Mouse (Mus musculus) lung, postnatal 14 days (tissue): Measurements from ENCODE around the gene Mettl6.

Source experiments
- DNase-seq: peaks from one replicate; pipeline ENCODE4 v3.0.0; 2021

Gene Mettl6

DNA sequence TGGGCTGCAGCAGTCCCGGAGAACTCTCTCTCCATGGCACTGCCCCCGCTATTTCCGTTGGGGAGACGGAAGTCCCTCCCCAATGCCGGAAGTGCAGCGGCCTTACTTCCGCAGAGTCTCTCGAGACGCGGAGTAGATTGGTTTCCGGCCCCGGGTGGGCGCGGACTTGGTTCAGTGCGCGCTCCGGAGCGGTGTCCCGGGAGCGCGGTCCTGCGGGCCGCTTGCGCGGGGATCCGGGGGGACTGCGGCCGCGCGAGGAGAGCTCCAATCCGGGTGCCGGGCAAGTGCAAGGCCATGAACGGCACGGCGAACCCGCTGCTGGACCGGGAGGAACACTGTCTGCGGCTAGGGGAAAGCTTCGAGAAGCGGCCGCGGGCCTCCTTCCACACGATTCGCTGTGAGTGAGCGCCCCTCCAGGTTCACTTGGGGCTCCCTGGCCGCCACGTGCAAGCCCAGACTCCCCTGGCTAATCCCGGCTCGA is at the start of gene Mettl6:
Gene Mettl6, minus strand, starts transcription at position 66 of the 481 bp plus-strand sequence.
- peak; percentile 92 for DNase-seq

DNA sequence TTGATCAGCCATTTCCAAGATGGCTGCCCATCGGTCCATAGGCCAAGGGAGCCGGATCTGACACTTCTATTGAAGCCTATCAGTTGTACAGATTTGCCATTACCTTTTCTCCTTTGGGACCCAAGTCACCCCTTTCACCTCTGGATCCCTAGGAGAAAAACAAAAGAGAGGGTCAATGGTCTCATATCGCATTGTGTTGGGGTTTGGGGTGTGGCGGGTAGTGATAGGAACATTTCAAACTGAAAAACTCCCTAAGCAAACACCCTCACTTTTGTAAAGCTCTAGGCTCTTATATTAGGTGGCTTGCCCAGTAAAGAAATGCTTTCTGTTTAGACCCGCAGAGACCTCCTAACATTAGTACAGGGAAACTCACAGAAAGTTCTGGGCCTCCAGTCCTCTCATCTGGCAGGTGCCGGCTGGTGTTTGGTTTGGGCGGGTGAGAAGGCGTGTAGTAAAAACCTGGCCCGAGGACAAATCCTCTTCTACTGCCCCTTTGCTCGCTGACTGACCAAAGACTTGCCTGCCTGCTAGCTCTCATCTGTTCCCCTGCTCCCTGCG is 49.1 kb upstream of the Mettl6 start:
- DNase-seq: no peak

DNA sequence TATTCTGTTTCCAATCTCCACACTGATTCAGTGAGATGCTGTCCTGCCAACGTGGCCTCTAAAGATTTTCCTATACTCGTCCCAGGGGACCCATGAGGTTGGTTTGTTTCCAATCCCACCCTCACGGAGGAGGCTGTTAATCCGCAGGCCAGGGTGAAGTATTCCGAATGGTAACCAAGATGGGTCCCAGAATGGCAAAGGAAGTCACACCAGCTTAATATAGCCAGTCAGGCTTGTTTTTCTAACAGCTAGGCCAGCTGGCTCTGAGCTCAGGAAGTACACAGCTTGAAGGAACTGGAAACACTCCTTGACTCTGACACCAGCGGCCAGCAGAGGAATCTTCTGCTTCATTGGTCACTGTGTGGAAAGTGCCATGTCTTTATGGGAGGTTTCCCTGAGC is 42.5 kb upstream of the Mettl6 start:
- peak; percentile 34 for DNase-seq

DNA sequence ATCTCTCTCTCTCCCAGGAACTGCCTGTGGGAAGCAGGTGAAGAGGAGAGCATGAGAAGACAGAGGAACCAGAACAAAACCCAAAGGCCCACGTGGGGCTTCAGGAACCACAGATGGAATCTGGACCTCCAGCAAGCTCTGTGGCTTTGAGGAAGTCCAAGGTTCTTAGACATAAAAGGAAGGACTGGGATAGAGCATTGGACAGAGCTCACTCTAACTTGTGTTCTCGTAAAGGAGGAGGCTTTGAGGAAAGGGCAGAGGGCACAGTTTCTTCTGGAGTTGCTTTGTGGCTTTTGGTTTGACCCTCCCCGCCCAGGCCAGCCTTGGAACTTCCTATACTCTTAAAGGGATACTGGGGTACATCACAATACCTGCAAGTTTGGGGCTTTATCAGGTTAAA is 37.8 kb upstream of the Mettl6 start:
- DNase-seq: no peak

DNA sequence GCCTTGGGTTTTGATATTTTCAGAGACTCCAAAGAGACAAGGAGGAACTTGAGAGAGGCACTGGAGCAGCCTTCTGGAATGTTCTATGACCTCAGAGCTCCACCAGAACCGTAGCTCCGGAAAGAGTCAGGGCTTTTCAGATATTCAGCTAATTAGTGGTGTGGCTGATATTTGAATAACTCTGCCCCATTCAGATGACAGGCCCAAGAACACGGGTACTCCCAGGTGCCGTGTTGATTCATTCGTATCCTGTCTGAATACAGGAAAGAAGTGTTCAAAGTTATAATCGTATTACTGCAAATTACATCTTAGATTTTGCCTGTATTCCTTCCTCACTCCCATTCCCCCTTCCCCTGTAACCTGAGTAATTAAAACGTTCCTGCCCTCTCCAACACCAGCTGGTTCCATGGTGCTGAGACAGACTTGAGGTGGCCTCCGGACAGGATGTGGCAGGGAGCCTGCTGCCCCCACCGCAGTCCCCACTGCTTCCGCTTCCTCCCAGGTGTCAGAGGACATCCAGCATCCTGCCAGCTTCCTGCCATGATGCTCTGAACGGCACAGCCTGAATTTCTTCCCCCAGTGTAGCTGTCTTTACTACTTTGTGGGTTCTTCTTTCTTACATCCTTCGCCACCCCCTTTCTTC is 36.8 kb upstream of the Mettl6 start:
- DNase-seq: peak; percentile 46

DNA sequence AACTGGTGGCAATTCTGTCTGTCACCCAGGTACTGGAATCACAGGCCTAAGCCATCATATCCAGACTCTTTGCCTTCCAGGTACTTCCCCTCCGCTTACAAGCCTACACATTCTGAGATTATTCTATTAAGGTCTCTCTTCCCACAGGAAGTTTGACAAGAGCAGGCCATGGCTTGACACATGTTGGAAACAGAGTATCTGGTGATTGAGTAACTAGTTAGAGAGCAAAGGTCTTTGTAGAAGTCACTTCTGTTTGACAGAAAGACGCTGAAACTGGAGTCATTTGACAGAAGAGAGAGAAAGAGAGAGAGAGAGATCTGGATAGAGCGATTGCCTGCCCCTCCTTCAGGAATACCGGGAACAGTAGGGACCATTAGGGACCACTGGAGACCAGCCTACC is 36.0 kb upstream of the Mettl6 start:
- DNase-seq: no peak

DNA sequence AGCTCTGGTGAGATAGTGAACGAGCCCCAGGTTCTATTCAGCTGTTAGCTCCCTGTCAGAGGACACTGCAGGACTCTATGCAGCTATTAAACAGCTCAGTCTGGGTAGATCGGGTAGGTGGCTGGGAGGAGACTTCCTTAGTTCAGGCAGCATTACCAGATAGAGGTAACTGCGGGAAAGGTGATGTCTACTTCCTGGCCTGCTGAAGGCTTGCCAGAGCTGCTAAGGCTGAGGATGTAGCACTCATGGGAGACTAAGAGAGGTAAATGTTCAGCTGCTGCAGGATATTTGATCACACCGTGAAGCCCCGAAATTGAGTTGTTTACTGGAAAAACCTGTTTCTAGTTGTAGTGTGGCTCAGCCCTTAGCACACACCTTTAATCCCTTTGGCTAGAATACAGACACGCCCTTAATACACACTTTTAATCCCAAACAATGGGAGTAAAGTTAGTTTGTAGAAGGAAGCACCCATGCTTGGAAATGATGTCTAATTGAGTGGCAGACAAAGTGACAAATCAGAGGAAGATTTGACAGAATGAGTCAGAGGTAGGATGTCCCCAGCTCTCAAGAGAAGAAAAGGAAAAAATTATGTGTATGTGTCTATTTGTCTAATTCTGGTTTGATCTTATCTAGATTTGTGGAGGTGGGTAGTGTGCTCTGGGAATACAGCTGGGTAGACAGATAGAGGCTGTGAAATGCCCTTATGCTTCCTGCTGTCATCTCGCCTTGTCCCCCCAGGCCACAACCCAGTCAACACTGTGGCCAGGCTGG is 30.4 kb upstream of the Mettl6 start:
- no peak for DNase-seq

DNA sequence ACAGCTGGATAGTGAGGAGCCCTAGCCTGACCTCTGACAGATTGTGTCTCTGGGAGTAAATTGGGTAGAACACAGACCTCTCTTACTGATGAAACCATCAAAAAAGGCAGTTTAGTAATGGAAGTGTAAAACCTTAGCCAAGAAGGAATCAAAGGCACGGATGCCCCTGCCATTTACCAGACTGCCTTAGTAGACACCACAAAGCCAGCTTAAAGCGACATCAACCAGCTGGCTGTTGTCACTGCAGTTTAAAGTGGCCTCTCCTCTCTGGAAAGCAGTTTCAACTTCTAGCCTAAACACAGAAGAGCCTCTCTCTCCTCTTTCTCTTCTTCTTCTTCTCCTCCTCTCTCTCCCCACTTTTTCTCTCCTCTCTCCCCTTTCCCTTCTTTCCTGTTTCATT is 26.5 kb upstream of the Mettl6 start:
- DNase-seq: no peak

DNA sequence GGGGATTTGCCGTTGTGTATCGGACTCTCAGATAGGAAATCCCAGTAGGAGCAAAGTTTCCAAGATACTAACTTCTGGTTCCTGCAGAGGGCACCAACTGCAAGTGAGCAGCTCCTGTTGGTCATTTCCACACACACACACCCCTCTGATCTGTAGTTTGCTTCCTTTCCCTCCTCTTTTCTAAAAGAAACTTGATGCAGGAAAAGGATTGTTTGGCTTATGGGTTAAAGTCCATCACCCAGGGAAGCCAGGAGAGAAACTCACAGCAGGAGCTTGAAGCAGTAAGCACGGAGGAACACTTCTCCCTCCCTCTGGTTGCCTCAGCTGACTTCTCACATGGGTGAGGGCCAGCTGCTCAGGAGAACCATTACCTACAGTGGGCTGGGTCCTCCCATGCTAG is 24.3 kb upstream of the Mettl6 start:
- peak; percentile 31 for DNase-seq

DNA sequence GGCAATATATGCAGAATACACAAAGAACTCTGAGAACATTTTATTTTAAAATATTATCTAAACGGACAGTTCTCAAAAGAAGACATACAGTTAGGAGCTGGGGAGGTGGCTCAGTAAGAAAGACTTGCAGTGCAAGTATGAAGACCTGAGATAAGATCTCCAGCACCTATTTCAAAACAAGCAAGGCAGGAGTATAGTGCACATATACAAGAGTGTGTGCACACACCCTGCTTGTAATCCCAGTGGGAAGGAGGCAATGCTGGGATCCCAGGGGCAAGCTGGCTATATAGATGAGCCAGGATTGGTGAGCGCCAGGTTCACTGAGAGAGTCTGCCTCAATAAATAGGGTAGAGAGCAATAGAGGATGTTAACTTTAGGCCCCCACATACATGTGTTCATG is 21.1 kb upstream of the Mettl6 start:
- no peak for DNase-seq

DNA sequence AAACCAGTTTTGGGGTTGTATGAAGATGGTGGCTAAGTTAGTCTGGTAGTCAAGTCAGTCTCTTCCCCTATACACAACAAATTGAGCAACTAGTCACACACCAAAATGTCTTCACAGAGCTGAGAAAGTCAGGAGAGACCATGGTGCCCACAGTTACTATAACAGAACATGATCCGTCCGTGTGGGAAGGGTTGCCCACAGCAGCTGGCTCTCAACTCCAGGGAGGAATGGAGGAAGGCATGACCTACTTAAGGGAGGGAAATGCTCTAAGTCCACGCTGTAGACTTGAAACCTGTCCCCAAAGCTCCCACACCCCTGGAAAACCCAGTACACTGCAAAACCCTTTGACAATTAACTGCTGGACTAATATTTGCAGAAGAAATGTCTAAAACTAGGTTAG is 15.5 kb upstream of the Mettl6 start:
- DNase-seq: no peak

DNA sequence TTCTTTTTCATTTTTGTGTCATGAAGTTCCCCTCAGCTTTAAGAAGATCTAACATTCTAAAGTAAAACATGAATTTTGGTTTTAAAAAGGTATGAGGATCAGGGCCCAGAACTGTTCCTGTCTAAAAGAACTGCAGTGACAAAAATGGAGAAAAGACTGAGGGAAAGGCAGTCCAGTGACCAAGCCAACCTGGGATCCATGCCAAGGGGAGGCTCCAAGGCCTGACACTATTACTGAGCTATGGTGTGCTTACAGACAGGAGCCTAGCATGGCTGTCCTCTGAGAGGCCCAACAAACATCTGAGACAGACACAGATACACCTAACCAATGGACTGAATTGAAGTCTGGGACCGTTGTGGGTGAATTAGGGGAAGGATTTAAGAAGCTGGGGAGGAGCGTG is 15.1 kb upstream of the Mettl6 start:
- peak; percentile 37 for DNase-seq

DNA sequence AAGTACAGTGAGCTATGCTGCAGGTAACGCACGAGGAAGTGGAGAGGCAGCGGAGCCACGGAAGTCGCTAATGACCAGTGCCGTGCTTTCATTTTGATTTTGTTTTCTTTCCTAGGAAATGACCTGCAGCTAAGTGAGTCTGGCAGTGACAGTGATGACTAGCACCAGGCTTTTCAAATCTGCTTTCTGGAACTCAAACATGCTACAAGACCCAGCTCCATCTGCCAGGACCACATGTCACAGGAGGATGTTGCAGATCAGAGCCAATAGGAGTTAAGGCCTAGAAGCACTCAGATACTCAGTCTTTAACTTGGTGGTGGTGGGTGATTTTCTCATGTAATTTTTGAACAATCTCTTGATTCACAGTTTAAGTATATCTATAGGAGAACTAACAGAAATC is 11.6 kb upstream of the Mettl6 start:
- DNase-seq: no peak

DNA sequence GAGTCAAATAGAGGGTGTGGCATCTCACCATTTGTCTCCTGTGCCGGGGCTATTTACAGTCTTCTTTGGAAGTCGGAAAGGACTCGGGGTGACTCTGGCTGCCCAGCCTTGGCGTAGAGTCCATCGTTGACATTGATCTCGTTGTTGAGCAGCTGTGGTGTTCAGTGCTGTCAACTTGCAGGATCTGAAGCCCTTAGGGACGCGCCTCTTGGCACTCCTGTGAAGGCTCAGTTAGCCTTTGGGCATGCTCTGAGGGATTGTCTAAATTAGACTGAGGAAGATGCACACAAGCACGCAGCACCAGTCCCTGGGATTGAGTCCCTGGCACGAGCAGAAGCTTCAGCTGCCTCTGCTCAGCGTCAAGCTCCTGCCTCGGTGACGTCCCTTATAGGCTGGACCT is 8.6 kb upstream of the Mettl6 start:
- no peak for DNase-seq

DNA sequence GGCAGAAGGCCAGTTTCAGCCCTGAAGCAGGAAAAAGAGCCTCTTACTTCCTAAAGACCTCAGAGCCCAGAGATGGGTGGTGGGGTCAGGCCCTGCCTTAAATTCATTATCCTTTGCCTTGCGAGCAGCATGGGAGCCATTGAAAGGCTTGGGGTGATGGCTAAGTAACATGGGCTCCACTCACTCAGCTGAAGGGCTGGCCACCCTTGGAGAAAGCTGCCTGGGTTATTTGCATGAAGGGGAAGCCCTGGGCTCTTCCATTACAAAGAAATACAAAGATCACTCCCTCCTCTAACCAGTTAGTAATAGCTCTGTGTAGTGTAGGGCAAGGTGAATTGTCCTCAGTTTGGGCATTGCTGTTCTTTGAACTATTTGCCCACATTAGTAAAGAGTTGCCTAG is 4.7 kb upstream of the Mettl6 start:
- DNase-seq: no peak

DNA sequence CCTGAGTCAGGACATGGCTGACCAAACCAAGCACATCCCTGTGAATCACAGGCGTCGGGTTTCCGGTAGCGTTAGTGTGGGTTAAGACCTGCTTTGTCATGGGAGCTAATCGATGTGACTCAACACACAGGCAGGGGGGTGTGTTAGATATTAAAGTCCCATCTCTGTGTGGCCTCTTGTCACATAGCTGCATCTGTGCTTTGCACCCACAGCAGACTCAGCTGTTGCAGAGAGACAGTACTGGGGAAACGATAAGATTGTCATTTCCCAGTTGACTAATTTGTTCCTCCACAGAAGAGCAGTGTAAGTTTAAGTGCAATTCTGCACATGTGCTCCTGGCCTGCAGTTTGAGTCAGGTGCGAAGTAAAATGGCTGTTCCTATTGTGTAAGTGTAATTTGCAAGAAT is 1.4 kb upstream of the Mettl6 start:
- no peak for DNase-seq

DNA sequence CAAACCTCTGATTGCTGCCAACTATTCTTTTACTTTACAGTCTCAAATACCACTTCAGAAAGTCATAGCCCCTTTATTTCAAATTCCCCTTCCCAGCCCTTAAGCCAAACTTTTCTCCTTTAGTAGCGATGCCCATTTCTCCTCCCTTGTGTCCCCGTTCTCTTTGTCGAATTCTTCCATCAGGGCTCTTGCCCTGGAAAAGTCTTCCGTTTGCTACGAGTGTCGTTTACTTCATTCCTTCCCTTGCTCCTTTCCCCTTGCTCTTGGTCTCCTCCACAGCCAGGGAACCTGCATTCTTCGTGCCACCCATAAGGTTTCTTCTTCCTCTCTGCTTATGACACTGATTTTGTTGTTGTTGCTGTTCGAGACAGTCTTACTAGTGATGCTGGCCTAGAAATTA is 698 bp upstream of the Mettl6 start:
- no peak for DNase-seq

DNA sequence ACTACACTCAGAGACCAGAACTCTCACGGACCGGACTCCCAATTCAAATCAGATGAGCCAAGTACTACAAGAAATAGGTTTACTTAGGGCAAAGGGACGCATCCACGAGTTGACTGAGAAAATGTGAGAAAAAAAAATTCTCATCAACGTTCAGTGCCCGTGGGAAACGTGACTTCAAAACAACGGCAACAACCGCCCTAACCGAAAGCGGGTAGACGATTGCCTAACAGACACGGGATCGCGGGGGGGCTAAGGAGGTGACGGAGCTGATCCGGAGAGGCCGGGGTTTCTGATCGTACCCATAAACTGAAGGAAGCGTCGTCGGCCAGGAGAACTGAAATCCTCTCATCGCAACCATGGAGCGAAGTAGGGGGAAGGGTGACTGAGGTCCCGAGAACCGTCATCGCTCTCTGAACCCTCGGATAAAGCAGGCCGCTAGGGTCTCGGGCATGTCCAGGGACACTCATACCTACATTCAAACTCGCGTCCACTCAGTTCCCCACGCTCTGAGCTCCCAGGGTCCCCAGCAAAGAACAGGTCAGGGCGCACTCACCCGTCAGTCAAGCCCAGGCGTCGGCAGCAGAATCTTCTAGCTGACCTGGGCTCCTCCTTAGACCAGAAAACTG is 378 bp downstream of the Mettl6 start, which contains the start of gene Eaf1:
Gene Eaf1, plus strand, starts transcription at position 51 of the 626 bp plus-strand sequence.
- peak; percentile 46 for DNase-seq

DNA sequence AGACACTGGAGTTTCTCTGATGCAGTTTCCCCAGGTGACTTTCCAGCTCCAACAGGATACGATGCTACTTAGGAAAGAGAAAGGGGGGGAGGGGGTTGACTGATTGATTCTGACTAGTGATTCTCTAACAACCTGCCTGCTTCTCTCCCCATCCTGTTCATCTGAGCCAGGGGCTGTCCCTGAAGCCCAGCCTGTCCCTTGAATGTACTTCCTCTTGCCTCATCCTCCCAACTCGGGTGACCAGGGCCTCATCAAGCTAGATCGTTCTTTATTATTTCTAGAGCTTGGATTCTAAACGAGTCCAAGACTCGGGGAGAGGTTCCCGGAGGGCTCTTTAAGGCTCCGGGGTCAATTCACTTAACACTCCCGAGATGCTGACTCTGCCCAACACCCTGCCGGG is 939 bp downstream of the Mettl6 start:
- DNase-seq: no peak

DNA sequence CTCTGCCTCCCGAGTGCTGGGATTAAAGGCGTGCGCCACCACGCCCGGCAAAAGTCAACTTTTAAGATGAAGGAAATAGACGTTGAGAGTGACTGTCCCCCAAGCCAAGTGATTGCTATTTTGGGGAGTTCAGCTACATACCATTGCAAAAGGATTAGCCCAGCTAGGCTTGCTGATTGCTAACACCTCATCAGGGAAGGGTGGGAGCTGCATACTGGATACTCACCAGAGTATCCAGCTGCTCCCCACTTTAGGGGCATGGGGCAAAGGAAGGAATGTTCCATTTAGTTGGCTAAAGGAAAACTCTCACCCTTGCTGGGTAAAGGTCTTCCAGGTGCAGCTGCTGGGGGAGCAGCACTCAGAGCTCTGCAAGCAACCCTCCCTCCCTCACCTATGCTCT is 6.8 kb downstream of the Mettl6 start:
- no peak for DNase-seq

DNA sequence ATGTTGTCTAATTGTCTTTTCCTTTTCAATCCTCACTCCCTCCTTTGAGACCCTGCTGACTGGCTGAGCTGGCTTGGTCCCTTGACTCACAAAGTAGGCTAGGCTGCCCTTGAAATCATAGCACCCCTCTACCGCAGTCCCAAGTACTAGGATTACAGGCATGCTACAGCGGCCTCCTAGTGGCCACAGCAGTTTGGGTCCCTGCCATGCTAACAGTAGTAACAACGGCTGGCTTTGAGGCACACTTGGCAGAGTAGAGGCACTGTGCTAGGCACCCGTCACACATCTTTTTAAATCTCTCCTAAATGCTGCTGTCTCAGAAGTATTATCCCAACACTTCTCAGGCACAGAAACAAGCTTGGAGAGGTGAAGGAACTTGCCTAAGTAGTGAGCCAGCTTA is 8.4 kb downstream of the Mettl6 start:
- DNase-seq: no peak

DNA sequence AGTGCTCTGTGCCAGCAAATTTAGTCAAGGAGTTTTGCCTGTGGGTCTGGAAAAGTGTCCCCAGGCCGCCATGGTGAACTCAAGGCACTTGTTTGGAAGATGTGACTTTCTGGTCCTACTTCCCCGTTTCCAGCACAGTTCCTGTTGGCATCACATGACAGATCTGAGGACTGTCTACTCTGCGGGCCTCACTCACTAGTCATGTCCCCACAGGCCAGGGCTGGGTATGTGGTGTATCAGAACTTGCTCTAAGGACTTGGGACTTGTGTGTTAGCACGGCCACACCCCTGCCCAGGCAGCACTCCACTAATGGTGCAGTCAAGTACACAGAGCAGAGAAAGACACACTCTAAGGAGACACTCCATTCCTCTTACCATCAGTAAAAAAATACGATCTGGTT is 12.4 kb downstream of the Mettl6 start:
- no peak for DNase-seq

DNA sequence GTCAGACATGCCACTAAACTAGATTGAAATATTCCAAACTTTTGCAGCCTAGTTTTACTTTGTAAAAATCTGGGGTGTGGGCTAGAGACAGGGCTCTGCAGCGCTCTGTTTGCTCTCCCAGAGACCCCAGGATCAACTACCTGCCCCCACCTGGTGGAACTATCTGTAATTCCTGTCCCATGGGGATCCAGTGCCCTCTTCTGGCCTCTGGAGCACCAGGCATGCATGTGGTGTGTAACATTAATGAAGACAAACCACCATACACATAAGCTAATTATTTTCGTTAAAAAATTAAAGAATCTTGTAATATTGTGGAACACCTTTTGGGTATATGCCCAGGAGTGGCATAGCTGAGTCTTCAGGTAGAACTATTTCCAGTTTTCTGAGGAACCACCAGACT is 21.5 kb downstream of the Mettl6 start:
- DNase-seq: no peak
